Mouse (Mus musculus): ENCODE data around the gene Gm31571. TPM values are rescaled to one million over a fixed set of nuclear protein-coding genes. Genes with fewer than 3 reads are reported as not detected.
"Not testable (repeated sequence)": the region's sequence is repeated elsewhere in the genome, so short reads cannot be mapped to it uniquely, and the experiment has no call there.

Gm31571 gene
- not detected in 2 replicates for polyA plus RNA-seq (2014; fragmentation: Nextera tagmentation; extraction: Ambion mirVana)

DNA sequence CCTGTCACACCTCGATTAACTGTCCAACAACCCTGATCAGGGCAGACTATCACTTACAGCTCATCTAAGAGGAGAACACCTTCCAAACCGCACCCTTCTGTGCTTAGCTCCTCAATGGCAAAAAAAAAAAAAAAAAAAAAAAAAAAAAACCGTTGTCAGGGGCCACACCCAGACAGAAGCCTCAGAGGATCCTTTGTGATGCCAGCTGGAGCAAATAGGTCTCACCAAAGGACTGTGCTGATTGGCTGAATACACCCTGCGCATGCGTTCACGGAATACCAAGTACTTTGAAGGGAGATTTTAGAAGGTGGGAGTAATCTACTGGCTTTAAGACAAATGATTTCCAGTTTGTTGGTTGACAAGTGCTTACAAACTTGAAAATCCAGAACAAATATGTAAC lies at the start of gene Gm31571:
Gene Gm31571 (minus strand): TSS at position 101 of the 400 bp plus-strand sequence.
- ATAC-seq (replicated peaks; ENCODE audit: low FRiP score) = not testable (repeated sequence)

More for the DNA sequence above, at the start of gene Gm31571:
- H3K9me3 ChIP-seq (ENCODE audit: control insufficient read depth, low read length); H3K4me2 ChIP-seq (ENCODE audit: low read depth, low read length, severe bottlenecking); H3K4me1 ChIP-seq (replicated peaks; ENCODE audit: control insufficient read depth, insufficient read depth, low read length); DNase-seq (ENCODE audit: low spot score); H3K4me3 ChIP-seq (ENCODE audit: low read depth, low read length); H3K9ac ChIP-seq (ENCODE audit: low read length); H3K27ac ChIP-seq (ENCODE audit: low read depth, low read length); H3K36me3 ChIP-seq (ENCODE audit: control insufficient read depth, insufficient read depth, low read length); H3K27me3 ChIP-seq (ENCODE audit: control insufficient read depth, insufficient read depth, low read length): not testable (repeated sequence)
- no CpG with 5 or more reads among the region's 6 CpGs for WGBS

Measured in forebrain, embryonic 11.5 days (tissue).